Mouse (Mus musculus) gastrocnemius, postnatal 10 days (tissue): ENCODE results near the gene Itpr1. TPM values are rescaled to one million over a fixed set of nuclear protein-coding genes. Genes with fewer than 3 reads are reported as not detected.
A peak's percentile ranks its signal among the peaks of the same experiment; 100 is the strongest.

Source experiments
- DNase-seq: peaks from one replicate; pipeline ENCODE4 v3.0.0; 2021; ENCODE audit warnings: mixed read lengths
- total RNA-seq, 2 experiments: library from RNA; stranded (reverse); gene quantifications; 2 replicates each; pipeline ENCODE4 v1.2.3; 2021

Gene Itpr1
- total RNA-seq, 2 experiments from 2014 or later = 19.7 to 30.6 TPM

GRCm38 (mm10) chr6:108445006-108445405 is 232.1 kb downstream of the Itpr1 start:
- no peak for DNase-seq

- DNase-seq = no peak
These were observed 233.9 kb downstream of the Itpr1 start for GRCm38 (mm10) chr6:108446766-108447165.

GRCm38 (mm10) chr6:108447179-108447845 is 234.4 kb downstream of the Itpr1 start:
- DNase-seq = no peak

- no peak for DNase-seq
These were observed 235.3 kb downstream of the Itpr1 start for GRCm38 (mm10) chr6:108448016-108448735.

- no peak for DNase-seq
These were observed 236.0 kb downstream of the Itpr1 start for GRCm38 (mm10) chr6:108448864-108449263.

GRCm38 (mm10) chr6:108451536-108451935 is 238.6 kb downstream of the Itpr1 start:
- no peak for DNase-seq

- DNase-seq = no peak
These were observed 240.7 kb downstream of the Itpr1 start for GRCm38 (mm10) chr6:108453618-108454017.

- DNase-seq = no peak
These were observed 241.4 kb downstream of the Itpr1 start for GRCm38 (mm10) chr6:108454061-108454891.

GRCm38 (mm10) chr6:108454979-108455836 is 242.3 kb downstream of the Itpr1 start:
- no peak for DNase-seq

- DNase-seq = peak; percentile 21
These were observed 243.6 kb downstream of the Itpr1 start for GRCm38 (mm10) chr6:108456231-108457062.

GRCm38 (mm10) chr6:108457063-108457405 is 244.1 kb downstream of the Itpr1 start:
- DNase-seq = no peak

- DNase-seq = no peak
These were observed 244.8 kb downstream of the Itpr1 start for GRCm38 (mm10) chr6:108457516-108458181.

- no peak for DNase-seq
These were observed 245.3 kb downstream of the Itpr1 start for GRCm38 (mm10) chr6:108458182-108458571.

GRCm38 (mm10) chr6:108458826-108459225 is 245.9 kb downstream of the Itpr1 start:
- no peak for DNase-seq

- no peak for DNase-seq
These were observed 251.5 kb downstream of the Itpr1 start for GRCm38 (mm10) chr6:108464308-108464979.

GRCm38 (mm10) chr6:108465159-108465558 is 252.3 kb downstream of the Itpr1 start:
- no peak for DNase-seq

GRCm38 (mm10) chr6:108466061-108466531 is 253.2 kb downstream of the Itpr1 start:
- no peak for DNase-seq

- no peak for DNase-seq
These were observed 254.7 kb downstream of the Itpr1 start for GRCm38 (mm10) chr6:108467597-108467996.

- DNase-seq = no peak
These were observed 255.4 kb downstream of the Itpr1 start for GRCm38 (mm10) chr6:108468226-108468825.
